Mouse (Mus musculus) MEL (cell line): ENCODE measurements around the gene Trhr2. TPM values are rescaled to one million over a fixed set of nuclear protein-coding genes. Genes with fewer than 3 reads are reported as not detected.

Source experiments
- DNase-seq: peaks from one replicate; pipeline ENCODE4 v3.0.0; 2011; ENCODE audit warnings: low read depth, low spot score
- H3K27ac ChIP-seq: 2 replicates; pipeline ENCODE4 v1.5.1; 2012; ENCODE audit warnings: low read depth, mild to moderate bottlenecking, control low read depth, low read length, moderate library complexity; ENCODE audit not compliant: control insufficient read depth
- H3K27me3 ChIP-seq, 2 experiments: fragments of 150-350 bp in 1 of 2; sonication (generic) in 1 of 2; 2 replicates each; pipeline ENCODE4 v1.6.1; 2012; ENCODE audit warnings: low read length in 2 of 2, mild to moderate bottlenecking in 2 of 2, improper control_type of control experiment in 1 of 2, moderate library complexity in 1 of 2; ENCODE audit not compliant: insufficient read depth in 2 of 2, control insufficient read depth in 1 of 2
- H3K36me3 ChIP-seq, 2 experiments: 2 replicates each; pipeline ENCODE4 v1.6.1; 2012 to 2014; ENCODE audit warnings: low read length in 2 of 2, improper control_type of control experiment in 1 of 2, inconsistent platforms in 1 of 2, mild to moderate bottlenecking in 1 of 2; ENCODE audit not compliant: insufficient read depth in 2 of 2, control insufficient read depth in 1 of 2
- H3K4me1 ChIP-seq, 2 experiments: fragments of 150-350 bp in 1 of 2; sonication (generic) in 1 of 2; 2 replicates each; pipeline ENCODE4 v1.6.1; 2012; ENCODE audit warnings: low read length in 2 of 2, improper control_type of control experiment in 1 of 2, mild to moderate bottlenecking in 1 of 2; ENCODE audit not compliant: insufficient read depth in 2 of 2, control insufficient read depth in 1 of 2
- H3K4me3 ChIP-seq, 2 experiments: fragments of 150-350 bp in 1 of 2; sonication (generic) in 1 of 2; 2 replicates each; pipeline ENCODE4 v1.5.1; 2012; ENCODE audit warnings: low read depth in 2 of 2, low read length in 2 of 2, mild to moderate bottlenecking in 2 of 2, moderate library complexity in 2 of 2, control low read depth in 1 of 2, improper control_type of control experiment in 1 of 2; ENCODE audit not compliant: control insufficient read depth in 1 of 2, insufficient read depth in 1 of 2
- H3K79me2 ChIP-seq: 2 replicates; pipeline ENCODE4 v1.6.1; 2012; ENCODE audit warnings: mild to moderate bottlenecking, low read length, moderate library complexity; ENCODE audit not compliant: control insufficient read depth, poor library complexity, insufficient read depth
- H3K9ac ChIP-seq: 2 replicates; pipeline ENCODE4 v1.6.1; 2012; ENCODE audit warnings: low read depth, mild to moderate bottlenecking, control low read depth, low read length, moderate library complexity; ENCODE audit not compliant: control insufficient read depth, poor library complexity, severe bottlenecking
- H3K9me3 ChIP-seq: fragments of 150-350 bp; sonication (generic); replicated peaks from 2 replicates; pipeline ENCODE4 v1.6.1; 2012; ENCODE audit warnings: mild to moderate bottlenecking, low read length, improper control_type of control experiment, moderate library complexity; ENCODE audit not compliant: insufficient read depth
- CHD2 ChIP-seq: IDR thresholded peaks from 2 replicates; pipeline ENCODE4 v1.6.1; 2011; ENCODE audit warnings: low read length, improper control_type of control experiment
- E2F4 ChIP-seq: IDR thresholded peaks from 2 replicates; pipeline ENCODE4 v1.6.1; 2011; ENCODE audit warnings: low read depth, low read length, improper control_type of control experiment, borderline replicate concordance
- ELF1 ChIP-seq: IDR thresholded peaks from 2 replicates; pipeline ENCODE4 v1.6.1; 2014; ENCODE audit warnings: low read depth, mild to moderate bottlenecking, inconsistent platforms, low read length, improper control_type of control experiment, moderate library complexity
- EP300 ChIP-seq, 2 experiments: IDR thresholded peaks; 2 replicates each; pipeline ENCODE4 v1.6.1; 2011; ENCODE audit warnings: improper control_type of control experiment in 2 of 2, low read length in 2 of 2, low read depth in 1 of 2, mild to moderate bottlenecking in 1 of 2
- ETS1 ChIP-seq: IDR thresholded peaks from 2 replicates; pipeline ENCODE4 v1.6.1; 2012; ENCODE audit warnings: low read depth, mild to moderate bottlenecking, inconsistent platforms, low read length, improper control_type of control experiment, moderate library complexity
- HCFC1 ChIP-seq: IDR thresholded peaks from 2 replicates; pipeline ENCODE4 v1.6.1; 2012; ENCODE audit warnings: low read depth, mild to moderate bottlenecking, inconsistent platforms, low read length, improper control_type of control experiment, moderate library complexity
- JUND ChIP-seq: IDR thresholded peaks from 2 replicates; pipeline ENCODE4 v1.6.1; 2011; ENCODE audit warnings: low read depth, mild to moderate bottlenecking, improper control_type of control experiment, low read length
- KAT2A ChIP-seq: conservative IDR thresholded peaks from 2 replicates; pipeline ENCODE4 v1.6.1; 2012; ENCODE audit warnings: low read depth, low read length, improper control_type of control experiment, inconsistent platforms
- MAX ChIP-seq: IDR thresholded peaks from 2 replicates; pipeline ENCODE4 v1.6.1; 2011; ENCODE audit warnings: low read length, improper control_type of control experiment
- MXI1 ChIP-seq: IDR thresholded peaks from 2 replicates; pipeline ENCODE4 v1.6.1; 2011; ENCODE audit warnings: mild to moderate bottlenecking, low read depth, low read length, improper control_type of control experiment
- MYB ChIP-seq: IDR thresholded peaks from 2 replicates; pipeline ENCODE4 v1.6.1; 2011; ENCODE audit warnings: mild to moderate bottlenecking, low read depth, low read length, improper control_type of control experiment
- NELFE ChIP-seq: IDR thresholded peaks from 2 replicates; pipeline ENCODE4 v1.6.1; 2011; ENCODE audit warnings: low read depth, low read length, improper control_type of control experiment
- POLR2A ChIP-seq, 2 experiments: IDR thresholded peaks; 2 replicates each; pipeline ENCODE4 v1.6.1; 2011 to 2012; ENCODE audit warnings: low read length in 2 of 2, mild to moderate bottlenecking in 2 of 2, control low read depth in 1 of 2, improper control_type of control experiment in 1 of 2, low read depth in 1 of 2, moderate library complexity in 1 of 2; ENCODE audit not compliant: control insufficient read depth in 1 of 2, insufficient read depth in 1 of 2, poor library complexity in 1 of 2
- POLR2AphosphoS2 ChIP-seq: IDR thresholded peaks from 2 replicates; pipeline ENCODE4 v1.6.1; 2011; ENCODE audit warnings: low read length, improper control_type of control experiment
- POLR2AphosphoS5 ChIP-seq: IDR thresholded peaks from 2 replicates; pipeline ENCODE4 v1.6.1; 2012; ENCODE audit warnings: low read depth, borderline replicate concordance, mild to moderate bottlenecking, inconsistent platforms, low read length, moderate library complexity, mixed read lengths
- RAD21 ChIP-seq: IDR thresholded peaks from 2 replicates; pipeline ENCODE4 v1.6.1; 2011; ENCODE audit warnings: mild to moderate bottlenecking, low read depth, low read length, improper control_type of control experiment
- RCOR1 ChIP-seq: IDR thresholded peaks from 2 replicates; pipeline ENCODE4 v1.6.1; 2012; ENCODE audit warnings: low read depth, mild to moderate bottlenecking, inconsistent platforms, low read length, improper control_type of control experiment
- SMC3 ChIP-seq: IDR thresholded peaks from 2 replicates; pipeline ENCODE4 v1.6.1; 2011; ENCODE audit warnings: low read depth, low read length, improper control_type of control experiment
- TAL1 ChIP-seq: IDR thresholded peaks from 2 replicates; pipeline ENCODE4 v1.6.1; 2012; ENCODE audit warnings: mild to moderate bottlenecking, inconsistent platforms, low read length, moderate library complexity, mixed read lengths
- USF1 ChIP-seq: IDR thresholded peaks from 2 replicates; pipeline ENCODE4 v1.6.1; 2014; ENCODE audit warnings: low read depth, mild to moderate bottlenecking, inconsistent platforms, low read length, improper control_type of control experiment, moderate library complexity
- USF2 ChIP-seq, 2 experiments: IDR thresholded peaks; 2 replicates each; pipeline ENCODE4 v1.6.1; 2011 to 2012; ENCODE audit warnings: improper control_type of control experiment in 2 of 2, low read length in 2 of 2, borderline replicate concordance in 1 of 2, inconsistent platforms in 1 of 2, low read depth in 1 of 2, mild to moderate bottlenecking in 1 of 2; ENCODE audit not compliant: insufficient read depth in 1 of 2
- ZMIZ1 ChIP-seq: IDR thresholded peaks from 2 replicates; pipeline ENCODE4 v1.6.1; 2012; ENCODE audit warnings: low read depth, mild to moderate bottlenecking, inconsistent platforms, low read length, improper control_type of control experiment, moderate library complexity
- polyA plus RNA-seq, 2 experiments: library from polyadenylated mRNA; stranded (reverse) in 1 of 2; unstranded in 1 of 2; fragments of >175 nt in 1 of 2; fragments of >200 nt in 1 of 2; gene quantifications; 2 replicates each; pipeline versions ENCODE4 v1.2.1 to v1.2.4; 2012; ENCODE audit warnings: low replicate concordance in 2 of 2, low read depth in 1 of 2; ENCODE audit not compliant: insufficient read length in 2 of 2, insufficient read depth in 1 of 2, missing spikeins in 1 of 2
- total RNA-seq: library from RNA; depleted of rRNA; stranded (reverse); fragments of 300-350 nt; gene quantifications from 2 replicates; pipeline ENCODE4 v1.2.3, GENCODE M21; 2012

The Trhr2 gene
- total and polyA plus RNA-seq, 3 experiments, result 0.07 to 0.12 TPM; not detected in 1

DNA sequence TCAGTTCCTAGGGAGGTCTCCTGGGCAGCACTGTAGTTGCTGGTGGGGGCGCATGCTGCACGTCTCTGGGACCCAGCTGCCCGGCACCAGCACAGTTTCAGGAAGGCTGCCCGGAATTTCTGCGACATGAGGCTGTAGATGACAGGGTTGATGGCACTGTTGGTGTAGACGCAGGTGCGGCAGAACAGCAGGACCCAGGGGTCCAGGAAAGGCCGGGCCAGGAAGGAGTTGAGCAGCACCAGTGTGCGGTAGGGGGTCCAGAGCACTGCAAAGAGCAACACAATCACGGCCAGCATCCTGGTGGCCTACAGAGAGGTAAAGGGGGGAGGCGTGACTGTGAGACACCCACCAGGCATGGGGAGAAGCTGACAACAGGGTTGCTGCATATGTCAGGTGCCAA lies 3.3 kb downstream of the Trhr2 start:
- H3K36me3 ChIP-seq, result peaks cover 0 to 6% of the 10 kb centered on the region in 2 experiments; a peak in 2 of 4 replicates
- no peaks in the 10 kb centered on the region for H3K9me3 ChIP-seq
- no peak for DNase-seq
- no peak overlapping the region for H3K9ac ChIP-seq
- H3K4me1 ChIP-seq, result peaks cover 0 to 16% of the 10 kb centered on the region in 2 experiments; a peak in 2 of 4 replicates
- no peak overlapping the region for H3K27ac ChIP-seq
- no peak for TF ChIP-seq MAX
- no peak for TF ChIP-seq RAD21
- TF ChIP-seq TAL1, result no peak
- no peak for TF ChIP-seq USF2 (IDR thresholded peaks at IDR 0.05; ENCODE audit: borderline replicate concordance in 1 of 2, insufficient read depth in 1 of 2, low read depth in 1 of 2, low read length in 2 of 2)
- no peak overlapping the region for H3K4me3 ChIP-seq
- no peaks in the 10 kb centered on the region for H3K27me3 ChIP-seq
- H3K79me2 ChIP-seq, result no peaks in the 10 kb centered on the region

GRCm38 (mm10) chr8:122355642-122356606 lies 4.6 kb downstream of the Trhr2 start:
- no peak overlapping the region for H3K9ac ChIP-seq
- H3K4me3 ChIP-seq, result no peak overlapping the region
- H3K9me3 ChIP-seq, result no peaks in the 10 kb centered on the region
- H3K27me3 ChIP-seq, result no peaks in the 10 kb centered on the region
- peaks cover 0 to 10% of the 10 kb centered on the region in 2 experiments; a peak in 2 of 4 replicates for H3K36me3 ChIP-seq
- H3K79me2 ChIP-seq, result no peaks in the 10 kb centered on the region
- TF ChIP-seq ETS1, result no peak
- peak in 1 of 2 experiments; percentile 22; a peak in 1 of 4 replicates for TF ChIP-seq EP300 (IDR thresholded peaks at IDR 0.05; ENCODE audit: low read depth in 1 of 2, low read length in 2 of 2)
- 0 out of 2 replicates have a peak, but pooled peaks have one; percentile 34 for TF ChIP-seq JUND
- TF ChIP-seq USF1, result no peak
- TF ChIP-seq POLR2A (IDR thresholded peaks at IDR 0.05; ENCODE audit: control insufficient read depth in 1 of 2, insufficient read depth in 1 of 2, low read depth in 1 of 2, low read length in 2 of 2, poor library complexity in 1 of 2), result no peak
- H3K27ac ChIP-seq, result no peak overlapping the region
- H3K4me1 ChIP-seq, result peaks cover 0 to 20% of the 10 kb centered on the region in 2 experiments; a peak in 2 of 4 replicates
- peak; percentile 70 for DNase-seq

GRCm38 (mm10) chr8:122354157-122354556 lies 6.4 kb downstream of the Trhr2 start:
- H3K4me3 ChIP-seq, result no peak overlapping the region
- H3K9me3 ChIP-seq, result no peaks in the 10 kb centered on the region
- no peak for DNase-seq
- H3K27me3 ChIP-seq, result no peaks in the 10 kb centered on the region
- H3K36me3 ChIP-seq, result peaks cover 0 to 22% of the 10 kb centered on the region in 2 experiments; a peak in 2 of 4 replicates
- TF ChIP-seq ELF1, result no peak
- TF ChIP-seq ZMIZ1, result no peak
- TF ChIP-seq NELFE, result no peak
- TF ChIP-seq POLR2AphosphoS2, result no peak
- TF ChIP-seq RCOR1, result no peak
- TF ChIP-seq MXI1, result no peak
- no peak for TF ChIP-seq EP300 (IDR thresholded peaks at IDR 0.05; ENCODE audit: low read depth in 1 of 2, low read length in 2 of 2)
- TF ChIP-seq E2F4, result no peak
- no peak for TF ChIP-seq SMC3
- no peak for TF ChIP-seq HCFC1
- TF ChIP-seq MYB, result no peak
- no peak for TF ChIP-seq CHD2
- no peak for TF ChIP-seq ETS1
- TF ChIP-seq POLR2AphosphoS5, result no peak
- TF ChIP-seq KAT2A, result no peak
- no peaks in the 10 kb centered on the region for H3K79me2 ChIP-seq
- H3K4me1 ChIP-seq, result peaks cover 9 to 34% of the 10 kb centered on the region in 2 experiments
- no peak overlapping the region for H3K9ac ChIP-seq
- no peak overlapping the region for H3K27ac ChIP-seq
